Mouse (Mus musculus) stomach, postnatal 0 days (tissue): Measurements from ENCODE around the gene Gnai2. TPM values are rescaled to one million over a fixed set of nuclear protein-coding genes. Genes with fewer than 3 reads are reported as not detected.

Experiments
- ATAC-seq: fragments of 200-750 bp; cut with Nextera tagmentation; 2 replicates; pipeline ENCODE4 v1.8.0; 2017; ENCODE audit not compliant: low FRiP score, low TSS enrichment
- DNase-seq: peaks from one replicate; pipeline ENCODE4 v3.0.0-alpha.2; 2016; ENCODE audit warnings: low spot score
- H3K27ac ChIP-seq: fragments of 300-500 bp; sonication (generic); replicated peaks from 2 replicates; pipeline ENCODE4 v1.5.1; 2014; ENCODE audit warnings: mild to moderate bottlenecking, control low read depth
- H3K27me3 ChIP-seq: fragments of 300-500 bp; sonication (generic); 2 replicates; pipeline ENCODE4 v1.6.1; 2014; ENCODE audit warnings: low read length; ENCODE audit not compliant: control insufficient read depth, insufficient read depth
- H3K36me3 ChIP-seq: fragments of 300-500 bp; sonication (generic); 2 replicates; pipeline ENCODE4 v1.6.1; 2014; ENCODE audit warnings: low read length, mixed read lengths; ENCODE audit not compliant: control insufficient read depth, insufficient read depth
- H3K4me1 ChIP-seq: fragments of 300-500 bp; sonication (generic); replicated peaks from 2 replicates; pipeline ENCODE4 v1.6.1; 2014; ENCODE audit warnings: antibody characterized with exemption; ENCODE audit not compliant: control insufficient read depth, insufficient read depth
- H3K4me2 ChIP-seq: fragments of 300-500 bp; sonication (generic); replicated peaks from 2 replicates; pipeline ENCODE4 v1.6.1; 2014; ENCODE audit warnings: low read depth, mild to moderate bottlenecking, control low read depth, moderate library complexity
- H3K4me3 ChIP-seq: fragments of 300-500 bp; sonication (generic); 2 replicates; pipeline ENCODE4 v1.5.1; 2014; ENCODE audit warnings: low read depth, low read length, control low read depth
- H3K9ac ChIP-seq: fragments of 300-500 bp; sonication (generic); 2 replicates; pipeline ENCODE4 v1.6.1; 2014; ENCODE audit warnings: mild to moderate bottlenecking, low read length, control low read depth, mixed read lengths
- H3K9me3 ChIP-seq: fragments of 300-500 bp; sonication (generic); 2 replicates; pipeline ENCODE4 v1.6.1; 2016; ENCODE audit warnings: low read length; ENCODE audit not compliant: control insufficient read depth
- CTCF ChIP-seq: IDR thresholded peaks from 2 replicates; pipeline ENCODE4 v1.5.1; 2016; ENCODE audit warnings: antibody characterized with exemption, low read depth, mild to moderate bottlenecking, moderate library complexity
- EP300 ChIP-seq: optimal IDR thresholded peaks from 2 replicates; pipeline ENCODE3; 2016; ENCODE audit warnings: antibody characterized with exemption
- WGBS: fragments of 180-500 bp; shearing (Covaris S2); extraction: QIAGEN DNeasy Blood & Tissue Kit; methylation state at CpG from one replicate; pipeline ENCODE4 v1.1.7; 2014; 5-methylcytosine and 5-hydroxymethylcytosine counted together
- polyA plus RNA-seq: library from polyadenylated mRNA; unstranded; fragments of >200 nt; fragmentation: Nextera tagmentation; extraction: Ambion mirVana; gene quantifications from 2 replicates; pipeline ENCODE4 v1.2.1, GENCODE M21; 2015

Gnai2 gene
- polyA plus RNA-seq, 1 experiment from 2014 or later = 189 TPM

- Histone ChIP-seq H3K9ac (no peak overlapping the region), H3K27me3 (no peaks in the 10 kb centered on the region), H3K9me3 (no peaks in the 10 kb centered on the region), H3K4me3 (no peak overlapping the region), H3K4me2 (no peak overlapping the region), H3K36me3 (no peaks in the 10 kb centered on the region), H3K4me1 (peaks cover 16% of the 10 kb centered on the region), H3K27ac (no peak overlapping the region)
- 77% methylated on average over 4 of the region's 4 CpGs for WGBS
- no peak for TF ChIP-seq CTCF
- TF ChIP-seq EP300 = no peak
- DNase-seq = no peak
- ATAC-seq = no peak
Observed at GRCm38 (mm10) chr9:107609433-107609830, 25.7 kb downstream of the Gnai2 start.

GRCm38 (mm10) chr9:107608741-107609432 is 26.3 kb downstream of the Gnai2 start, which contains the start of gene Sema3b:
Gene Sema3b, minus strand, starts transcription at chr9:107609229.
- H3K9me3 ChIP-seq = no peaks in the 10 kb centered on the region
- peaks cover 16% of the 10 kb centered on the region for H3K4me1 ChIP-seq
- TF ChIP-seq CTCF (no peak), EP300 (no peak)
- ATAC-seq (no peak), DNase-seq (peak; percentile 64)
- 47% methylated on average over 11 of the region's 12 CpGs for WGBS
- peak within 1 kb of the TSS; percentile 28 for H3K9ac ChIP-seq
- H3K27ac ChIP-seq = peak within 1 kb of the TSS; percentile 53; the same call in 1 of the 2 replicates
- H3K4me2 ChIP-seq = no peak within 1 kb of the TSS
- no peak within 1 kb of the TSS for H3K4me3 ChIP-seq
- H3K27me3 ChIP-seq = no peaks in the 10 kb centered on the region
- no peaks in the 10 kb centered on the region for H3K36me3 ChIP-seq

GRCm38 (mm10) chr9:107607653-107608245 is 27.4 kb downstream of the Gnai2 start:
- Histone ChIP-seq H3K9me3 (no peaks in the 10 kb centered on the region), H3K4me2 (0 out of 2 replicates have a peak overlapping the region, but pooled peaks have one; percentile 11), H3K4me3 (no peak overlapping the region), H3K27me3 (no peaks in the 10 kb centered on the region), H3K4me1 (peaks cover 16% of the 10 kb centered on the region), H3K27ac (peak overlapping the region; percentile 53; the same call in 1 of the 2 replicates), H3K9ac (peak overlapping the region; percentile 28), H3K36me3 (no peaks in the 10 kb centered on the region)
- TF ChIP-seq CTCF (no peak), EP300 (no peak)
- DNase-seq (peak; percentile 55), ATAC-seq (no peak)
- 51% methylated on average over 9 of the region's 9 CpGs for WGBS

- DNase-seq = no peak
- Histone ChIP-seq H3K9ac (peak overlapping the region; percentile 31; the same call in 1 of the 2 replicates), H3K4me3 (no peak overlapping the region; the same call in 1 of the 2 replicates), H3K4me1 (peaks cover 15% of the 10 kb centered on the region), H3K9me3 (no peaks in the 10 kb centered on the region), H3K27me3 (no peaks in the 10 kb centered on the region), H3K36me3 (no peaks in the 10 kb centered on the region), H3K27ac (peak overlapping the region; percentile 53; the same call in 1 of the 2 replicates), H3K4me2 (peak overlapping the region; percentile 43)
- no peak for ATAC-seq
- 46% methylated on average over 2 of the region's 2 CpGs for WGBS
- TF ChIP-seq EP300 = no peak
- TF ChIP-seq CTCF = no peak
Observed at GRCm38 (mm10) chr9:107607036-107607435, 28.1 kb downstream of the Gnai2 start.

- Histone ChIP-seq H3K27me3 (no peaks in the 10 kb centered on the region), H3K36me3 (no peaks in the 10 kb centered on the region), H3K4me3 (no peak overlapping the region; the same call in 1 of the 2 replicates), H3K9me3 (no peaks in the 10 kb centered on the region), H3K27ac (peak overlapping the region; percentile 61), H3K9ac (peak overlapping the region; percentile 31; the same call in 1 of the 2 replicates), H3K4me1 (peaks cover 10% of the 10 kb centered on the region), H3K4me2 (peak overlapping the region; percentile 43)
- 0 out of 2 replicates have a peak, but pooled peaks have one; percentile 27 for ATAC-seq
- WGBS = 24% methylated on average over 9 of the region's 9 CpGs
- no peak for TF ChIP-seq EP300
- no peak for TF ChIP-seq CTCF
- peak; percentile 70 for DNase-seq
Observed at GRCm38 (mm10) chr9:107606591-107606990, 28.6 kb downstream of the Gnai2 start.
